Mouse (Mus musculus) neural tube, embryonic 11.5 days (tissue): ENCODE measurements around the gene Rdh16f2. TPM values are rescaled to one million over a fixed set of nuclear protein-coding genes. Genes with fewer than 3 reads are reported as not detected.
"Not testable (repeated sequence)": the region's sequence is repeated elsewhere in the genome, so short reads cannot be mapped to it uniquely, and the experiment has no call there.

ENCODE experiments used
- ATAC-seq: fragments of 200-750 bp; cut with Nextera tagmentation; 2 replicates; pipeline ENCODE4 v1.8.0; 2017; ENCODE audit warnings: moderate number of reproducible peaks, mild to moderate bottlenecking, moderate TSS enrichment, moderate library complexity; ENCODE audit not compliant: insufficient read depth, low FRiP score, low TSS enrichment
- DNase-seq: peaks from one replicate; pipeline ENCODE4 v3.0.0-alpha.2; 2015; ENCODE audit warnings: low spot score
- H3K27ac ChIP-seq: fragments of 300-500 bp; sonication (generic); 2 replicates; pipeline ENCODE4 v1.5.1; 2014; ENCODE audit warnings: low read depth, mild to moderate bottlenecking, low read length
- H3K27me3 ChIP-seq: fragments of 300-500 bp; sonication (generic); 2 replicates; pipeline ENCODE4 v1.6.1; 2014; ENCODE audit warnings: mild to moderate bottlenecking, low read length, mixed read lengths; ENCODE audit not compliant: control insufficient read depth, insufficient read depth
- H3K36me3 ChIP-seq: fragments of 300-500 bp; sonication (generic); 2 replicates; pipeline ENCODE4 v1.6.1; 2014; ENCODE audit warnings: mild to moderate bottlenecking, low read length, moderate library complexity, mixed read lengths; ENCODE audit not compliant: control insufficient read depth, insufficient read depth
- H3K4me1 ChIP-seq: fragments of 300-500 bp; sonication (generic); 2 replicates; pipeline ENCODE4 v1.6.1; 2014; ENCODE audit warnings: low read length, mixed read lengths; ENCODE audit not compliant: control insufficient read depth, insufficient read depth
- H3K4me2 ChIP-seq: fragments of 300-500 bp; sonication (generic); 2 replicates; pipeline ENCODE4 v1.6.1; 2014; ENCODE audit warnings: low read depth, mild to moderate bottlenecking, moderate library complexity
- H3K4me3 ChIP-seq: fragments of 300-500 bp; sonication (generic); 2 replicates; pipeline ENCODE4 v1.5.1; 2014; ENCODE audit warnings: low read depth, low read length
- H3K9ac ChIP-seq: fragments of 300-500 bp; sonication (generic); 2 replicates; pipeline ENCODE4 v1.6.1; 2014; ENCODE audit warnings: mild to moderate bottlenecking, low read length
- H3K9me3 ChIP-seq: fragments of 300-500 bp; sonication (generic); 2 replicates; pipeline ENCODE4 v1.6.1; 2016; ENCODE audit warnings: low read length; ENCODE audit not compliant: control insufficient read depth
- WGBS: fragments of 180-500 bp; shearing (Covaris S2); extraction: QIAGEN DNeasy Blood & Tissue Kit; methylation state at CpG from one replicate; pipeline ENCODE4 v1.1.7; 2014; 5-methylcytosine and 5-hydroxymethylcytosine counted together
- polyA plus RNA-seq: library from polyadenylated mRNA; unstranded; fragments of >200 nt; fragmentation: Nextera tagmentation; extraction: Ambion mirVana; gene quantifications from 2 replicates; pipeline ENCODE4 v1.2.1, GENCODE M21; 2014

Gene Rdh16f2
- polyA plus RNA-seq, 1 experiment from 2014 or later = not detected

DNA sequence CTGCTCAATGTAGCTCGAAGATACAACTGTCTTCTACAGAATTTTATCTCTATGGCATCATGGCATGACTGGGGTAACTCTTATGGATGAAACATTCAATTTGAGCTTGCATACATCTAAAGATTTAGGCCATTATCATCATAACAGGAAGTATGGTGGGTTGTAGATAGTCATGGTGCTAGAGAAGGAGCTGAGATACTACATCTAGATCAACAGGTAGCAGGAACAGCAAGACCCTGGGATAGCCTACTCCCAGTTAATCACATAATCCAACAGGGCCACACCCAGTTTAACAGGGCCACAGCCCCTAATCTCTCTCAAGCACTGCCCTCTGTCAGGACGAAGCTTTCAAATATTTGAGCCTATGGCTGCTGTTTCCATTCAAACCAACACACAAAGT is 25.5 kb upstream of the Rdh16f2 start:
- Histone ChIP-seq H3K9ac (no peak overlapping the region), H3K27me3 (no peaks in the 10 kb centered on the region), H3K9me3 (no peaks in the 10 kb centered on the region), H3K4me3 (no peak overlapping the region), H3K36me3 (no peaks in the 10 kb centered on the region), H3K27ac (no peak overlapping the region), H3K4me1 (no peaks in the 10 kb centered on the region), H3K4me2 (no peak overlapping the region)
- DNase-seq (no peak), ATAC-seq (no peak)
- 78% methylated on average over 2 of the region's 2 CpGs for WGBS

DNA sequence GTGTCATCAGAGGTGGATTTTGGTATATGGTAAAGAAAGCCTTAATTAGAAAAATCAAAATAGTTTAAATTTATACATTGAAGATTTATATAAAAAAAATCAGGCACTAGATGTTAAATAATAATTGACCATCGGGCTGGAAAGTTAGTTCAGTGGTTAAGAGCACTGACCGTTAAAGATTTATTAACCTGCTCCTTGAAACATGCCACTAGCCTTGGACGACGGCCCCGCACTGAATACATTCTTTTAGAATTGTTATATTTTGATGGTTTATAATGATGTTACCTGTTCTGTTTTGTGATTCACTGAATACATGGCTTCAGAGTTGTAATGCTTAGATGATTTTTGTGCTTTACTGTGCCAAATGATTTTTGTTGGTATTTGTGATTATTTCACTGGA is 20.3 kb upstream of the Rdh16f2 start:
- not testable (repeated sequence) for H3K36me3 ChIP-seq, H3K4me2 ChIP-seq, H3K9me3 ChIP-seq, H3K9ac ChIP-seq, H3K27ac ChIP-seq, H3K4me3 ChIP-seq, DNase-seq, ATAC-seq, H3K27me3 ChIP-seq, H3K4me1 ChIP-seq
- 94% methylated on average over 5 of the region's 5 CpGs for WGBS

DNA sequence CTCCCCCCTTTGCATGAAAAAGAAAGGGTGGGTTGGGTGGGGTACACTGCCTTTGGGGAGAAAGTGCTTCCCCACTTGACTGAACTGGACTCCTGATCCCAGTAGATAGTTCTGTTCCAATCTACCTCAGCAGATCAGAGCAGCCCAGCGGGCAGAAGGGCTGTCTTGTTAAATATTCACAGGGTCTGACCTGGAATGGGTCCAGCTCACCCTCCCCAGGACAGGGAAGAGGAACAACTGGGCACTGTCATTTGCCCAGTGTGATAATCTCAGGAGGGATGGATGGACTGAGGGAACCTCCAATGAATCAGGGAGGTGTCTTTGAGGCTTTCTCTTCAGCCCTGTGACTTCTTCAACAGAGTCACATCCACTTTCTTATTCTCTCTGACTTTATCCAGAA is 18.2 kb upstream of the Rdh16f2 start:
- H3K9me3 ChIP-seq = no peaks in the 10 kb centered on the region
- H3K36me3 ChIP-seq = no peaks in the 10 kb centered on the region
- no peak for DNase-seq
- H3K4me2 ChIP-seq = no peak overlapping the region
- H3K4me1 ChIP-seq = no peaks in the 10 kb centered on the region
- no peak overlapping the region for H3K9ac ChIP-seq
- WGBS = 85% methylated on average over 1 of the region's 1 CpGs
- ATAC-seq = no peak
- H3K27ac ChIP-seq = no peak overlapping the region
- H3K4me3 ChIP-seq = no peak overlapping the region
- no peaks in the 10 kb centered on the region for H3K27me3 ChIP-seq

DNA sequence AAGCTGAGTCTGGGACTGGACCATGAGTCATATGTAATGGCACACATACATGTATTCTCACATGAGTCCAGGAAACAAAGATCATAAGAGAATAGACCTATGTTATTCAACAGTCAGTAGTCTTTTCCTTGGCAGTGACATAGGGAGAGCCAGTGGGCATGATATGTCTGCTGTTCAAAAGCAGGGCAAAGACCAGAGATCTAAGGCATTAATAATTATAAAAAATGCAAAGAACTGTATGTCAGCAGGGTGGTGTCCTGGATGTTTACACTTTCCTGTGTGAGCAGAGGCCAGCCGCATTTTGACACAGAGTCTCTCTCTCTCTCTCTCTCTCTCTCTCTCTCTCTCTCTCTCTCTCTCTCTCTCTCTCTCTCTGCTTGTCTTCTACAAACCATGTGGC is 16.6 kb upstream of the Rdh16f2 start, which contains the start of gene Rdh19:
TSS of gene Rdh19 (plus strand) at position 301 of the 400 bp plus-strand sequence.
- H3K4me3 ChIP-seq = no peak within 1 kb of the TSS
- no peak for DNase-seq
- H3K27ac ChIP-seq = no peak within 1 kb of the TSS
- H3K4me2 ChIP-seq = no peak within 1 kb of the TSS
- no peak within 1 kb of the TSS for H3K9ac ChIP-seq
- no peaks in the 10 kb centered on the region for H3K9me3 ChIP-seq
- no peaks in the 10 kb centered on the region for H3K27me3 ChIP-seq
- ATAC-seq = no peak
- WGBS = 95% methylated on average over 1 of the region's 1 CpGs
- H3K4me1 ChIP-seq = no peaks in the 10 kb centered on the region
- no peaks in the 10 kb centered on the region for H3K36me3 ChIP-seq

DNA sequence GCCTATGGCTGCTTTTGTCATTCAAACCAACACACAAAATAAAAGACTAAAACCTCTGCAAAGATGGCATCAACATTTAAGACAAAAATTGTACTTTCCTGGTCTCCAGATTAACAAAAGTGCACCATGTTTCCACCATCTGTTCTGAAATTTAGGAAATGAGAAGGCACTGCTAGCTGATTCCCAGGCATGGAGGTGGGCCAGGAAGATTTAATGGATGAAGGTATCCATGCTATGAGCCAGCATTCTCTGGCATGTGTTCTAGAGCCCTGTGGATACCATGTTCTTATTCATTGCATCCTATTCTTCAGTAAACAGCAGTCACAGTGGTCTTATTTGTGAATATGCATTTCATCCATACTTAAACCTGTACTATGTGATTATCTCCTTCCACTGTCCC is 9.9 kb upstream of the Rdh16f2 start:
- Histone ChIP-seq H3K4me2 (no peak overlapping the region), H3K9me3 (no peaks in the 10 kb centered on the region), H3K4me1 (no peaks in the 10 kb centered on the region), H3K4me3 (no peak overlapping the region), H3K27ac (no peak overlapping the region), H3K36me3 (no peaks in the 10 kb centered on the region), H3K9ac (no peak overlapping the region), H3K27me3 (no peaks in the 10 kb centered on the region)
- DNase-seq = no peak
- ATAC-seq = no peak

DNA sequence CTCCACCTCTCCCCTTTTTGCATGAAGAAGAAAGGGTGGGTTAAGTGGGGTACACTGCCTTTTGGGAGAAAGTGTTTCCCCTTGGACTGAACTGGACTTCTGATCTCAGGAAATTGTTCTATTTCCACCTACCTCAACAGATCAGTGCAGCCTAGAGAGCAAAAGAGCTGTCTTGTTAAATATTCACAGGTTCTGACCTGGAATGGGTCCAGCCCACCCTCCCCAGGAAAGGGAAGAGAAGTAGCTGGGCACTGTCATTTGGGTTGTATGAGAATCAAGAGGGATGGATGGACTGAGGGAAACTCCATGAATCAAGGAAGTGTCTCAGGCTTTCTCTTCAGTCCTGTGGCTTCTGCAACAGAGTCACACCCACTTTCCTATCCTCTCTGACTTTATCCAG is 1.3 kb upstream of the Rdh16f2 start:
- no peaks in the 10 kb centered on the region for H3K36me3 ChIP-seq

DNA sequence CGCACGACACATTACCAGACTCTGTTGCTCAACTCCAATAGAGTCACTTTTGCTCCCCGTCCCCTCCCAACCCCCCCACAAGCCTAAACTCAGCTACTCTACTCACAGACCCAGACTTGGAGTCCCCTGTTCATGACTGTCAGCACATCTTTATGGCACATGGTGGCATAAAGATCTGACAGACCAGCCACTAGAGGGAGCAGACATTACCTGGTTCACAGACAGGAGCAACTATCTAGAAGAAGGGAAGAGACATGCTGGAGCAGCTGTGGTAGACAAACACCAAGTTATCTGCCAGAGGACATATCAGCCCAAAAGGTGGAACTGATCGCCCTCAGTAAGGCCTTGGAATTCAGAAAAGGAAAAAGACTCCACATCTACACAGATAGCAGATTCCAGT is 6.2 kb downstream of the Rdh16f2 start:
- Histone ChIP-seq H3K27me3 (no peaks in the 10 kb centered on the region), H3K4me3 (no peak overlapping the region), H3K9me3 (no peaks in the 10 kb centered on the region), H3K9ac (no peak overlapping the region), H3K27ac (no peak overlapping the region), H3K4me2 (no peak overlapping the region), H3K36me3 (no peaks in the 10 kb centered on the region), H3K4me1 (no peaks in the 10 kb centered on the region)
- no peak for DNase-seq
- 76% methylated on average over 4 of the region's 4 CpGs for WGBS
- ATAC-seq = no peak

More for the DNA sequence above, 1.3 kb upstream of the Rdh16f2 start:
- no peaks in the 10 kb centered on the region for H3K9me3 ChIP-seq
- no peak overlapping the region for H3K4me3 ChIP-seq
- no peaks in the 10 kb centered on the region for H3K4me1 ChIP-seq
- no peaks in the 10 kb centered on the region for H3K27me3 ChIP-seq
- H3K9ac ChIP-seq = no peak overlapping the region
- H3K4me2 ChIP-seq = no peak overlapping the region
- ATAC-seq (no peak), DNase-seq (no peak)
- H3K27ac ChIP-seq = no peak overlapping the region

DNA sequence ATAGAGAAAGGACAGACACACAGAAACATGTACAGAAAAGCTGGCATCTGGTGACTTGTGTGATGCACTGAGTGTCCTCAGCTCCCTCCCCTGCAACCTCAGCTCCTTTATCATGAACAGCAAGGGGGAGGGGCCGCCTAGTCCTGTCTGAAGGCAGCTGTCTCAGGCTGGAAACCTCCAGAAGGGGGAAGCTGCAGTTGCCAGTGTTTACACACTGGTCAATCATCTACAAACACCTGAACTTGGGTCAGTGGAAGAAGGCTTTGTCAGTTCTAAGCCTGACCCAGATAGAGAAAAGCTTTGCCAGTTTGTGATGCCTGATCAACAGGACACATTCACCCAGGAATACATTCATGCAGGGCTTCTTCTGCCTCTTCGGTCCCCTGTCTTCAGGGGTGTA is 11.4 kb downstream of the Rdh16f2 start:
- DNase-seq (no peak), ATAC-seq (no peak)
- Histone ChIP-seq H3K4me2 (no peak overlapping the region), H3K4me3 (no peak overlapping the region), H3K36me3 (no peaks in the 10 kb centered on the region), H3K27ac (no peak overlapping the region), H3K9ac (no peak overlapping the region), H3K27me3 (no peaks in the 10 kb centered on the region), H3K9me3 (no peaks in the 10 kb centered on the region), H3K4me1 (no peaks in the 10 kb centered on the region)
- 51% methylated on average over 2 of the region's 2 CpGs for WGBS

DNA sequence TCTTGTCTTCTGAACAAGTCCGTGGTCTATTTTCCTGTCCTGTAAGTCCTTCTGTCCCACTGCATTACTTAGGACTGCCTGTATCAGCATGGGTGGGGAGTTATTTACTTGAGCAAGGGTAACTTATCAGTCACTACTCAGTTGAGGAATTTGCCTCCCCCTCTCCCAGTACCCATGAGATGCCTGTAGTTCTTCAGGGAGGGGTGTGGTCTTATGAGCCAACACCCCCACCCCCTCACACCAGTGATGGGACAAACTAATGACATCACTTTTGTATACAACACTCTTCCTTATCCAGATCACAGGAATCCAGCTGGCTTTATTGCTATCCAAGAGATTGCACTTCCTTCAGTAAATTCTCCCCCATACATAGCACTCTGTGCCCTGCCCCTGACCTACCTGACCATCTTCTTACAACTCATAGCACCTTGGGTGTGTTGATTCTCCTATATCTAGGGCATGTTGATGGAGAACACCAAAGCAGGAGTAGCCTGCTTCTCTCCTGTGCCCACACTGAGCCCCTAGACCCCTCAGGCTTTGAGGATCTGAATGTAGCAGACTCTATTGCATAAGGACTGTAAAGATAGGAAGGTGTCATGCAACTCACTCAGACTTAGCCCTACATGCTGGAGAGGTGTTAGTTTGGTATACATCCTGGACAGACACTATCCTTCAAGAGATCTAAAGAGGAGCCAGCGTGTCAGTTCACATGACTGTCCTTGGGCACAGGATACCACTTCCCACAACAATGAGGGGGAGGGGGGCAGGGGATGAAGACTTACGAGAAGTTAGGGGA is 12.2 kb downstream of the Rdh16f2 start:
- no peak overlapping the region for H3K9ac ChIP-seq
- 74% methylated on average over 3 of the region's 3 CpGs for WGBS
- H3K4me2 ChIP-seq = no peak overlapping the region
- no peaks in the 10 kb centered on the region for H3K4me1 ChIP-seq
- no peak overlapping the region for H3K4me3 ChIP-seq
- H3K27me3 ChIP-seq = no peaks in the 10 kb centered on the region
- ATAC-seq = no peak
- no peaks in the 10 kb centered on the region for H3K9me3 ChIP-seq
- no peak for DNase-seq
- no peak overlapping the region for H3K27ac ChIP-seq
- no peaks in the 10 kb centered on the region for H3K36me3 ChIP-seq
